Mouse (Mus musculus): ENCODE results near the gene F13a1.
A peak's percentile ranks its signal among the peaks of the same experiment; 100 is the strongest.

Gene F13a1

GRCm38 (mm10) chr13:37050126-37050525 is at the start of gene F13a1:
TSS of gene F13a1 (minus strand) at chr13:37050244.
- no peak for DNase-seq

DNA sequence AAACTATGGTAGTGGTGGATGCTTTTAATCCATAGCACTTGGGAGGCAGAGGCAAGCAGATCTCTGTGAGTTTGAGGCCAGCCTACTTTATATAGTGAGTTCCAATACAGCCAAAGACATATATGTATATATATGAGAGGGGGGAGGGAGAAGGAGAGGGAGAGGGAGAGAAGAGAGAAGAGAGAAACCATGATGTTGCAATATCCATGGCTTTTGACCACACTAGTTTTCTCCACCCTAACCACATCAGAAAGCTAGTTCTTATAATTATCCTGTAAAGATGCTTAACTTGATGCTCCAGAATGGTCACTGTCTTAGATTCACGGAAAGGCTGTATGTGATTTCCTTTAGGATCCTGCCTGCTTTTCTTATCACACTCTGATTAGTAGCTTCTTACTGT is 41.6 kb upstream of the F13a1 start:
- DNase-seq = no peak

- DNase-seq = no peak
Measured at GRCm38 (mm10) chr13:37089104-37089503, 39.1 kb upstream of the F13a1 start.

DNA sequence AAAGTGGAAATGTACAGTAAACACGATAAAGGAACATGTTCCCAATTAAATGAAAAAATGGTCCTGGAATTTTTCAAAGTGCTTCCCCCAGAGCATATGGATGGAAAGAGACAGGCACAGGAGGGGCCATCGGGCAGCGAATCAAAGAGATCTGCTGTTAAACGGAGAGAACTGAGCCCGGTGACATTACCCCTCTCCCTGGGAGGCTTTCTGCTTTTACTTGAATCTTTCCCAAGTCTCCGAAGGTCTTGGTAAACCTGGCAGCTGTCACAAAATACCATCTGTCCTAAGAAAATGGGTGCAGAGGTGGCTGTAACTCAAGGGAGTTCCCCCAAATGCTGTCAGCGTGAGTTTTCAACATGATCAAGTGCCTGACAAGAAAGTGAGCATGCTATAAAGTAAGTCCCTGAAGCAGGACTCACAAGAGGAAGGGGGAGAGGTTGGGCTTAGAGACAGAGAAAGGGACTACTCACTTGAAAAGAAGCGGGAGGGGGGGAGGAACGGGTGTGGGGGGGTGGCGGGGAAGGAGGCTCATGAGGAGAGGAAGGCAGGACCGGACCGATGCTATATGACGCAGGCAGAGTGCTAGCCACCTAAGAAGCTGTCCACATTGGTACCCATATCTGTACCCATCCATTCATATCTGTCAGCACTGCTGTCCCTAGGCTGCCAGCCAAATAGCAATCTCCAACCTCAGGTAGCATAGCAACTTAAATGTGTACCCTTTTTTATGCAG is 31.6 kb upstream of the F13a1 start:
- no peak for DNase-seq

DNA sequence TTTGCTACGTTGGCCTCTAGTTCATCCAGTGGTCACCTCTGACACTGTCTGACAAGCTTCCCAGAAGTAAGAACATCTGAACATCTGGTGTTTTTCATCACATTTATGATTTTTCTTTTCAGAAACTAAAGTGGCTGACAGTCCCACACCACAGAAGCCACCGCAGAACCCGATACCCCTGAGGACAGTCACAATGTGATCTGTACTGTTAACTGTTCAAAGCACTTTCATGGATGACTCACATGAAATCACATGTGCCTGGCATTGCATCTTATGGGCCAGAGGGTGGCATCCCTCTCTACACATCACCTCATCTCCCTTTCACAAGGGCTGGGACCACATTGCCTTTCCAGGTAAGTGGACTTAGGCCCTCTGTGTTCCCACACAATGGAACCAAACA is 21.3 kb upstream of the F13a1 start:
- no peak for DNase-seq

DNA sequence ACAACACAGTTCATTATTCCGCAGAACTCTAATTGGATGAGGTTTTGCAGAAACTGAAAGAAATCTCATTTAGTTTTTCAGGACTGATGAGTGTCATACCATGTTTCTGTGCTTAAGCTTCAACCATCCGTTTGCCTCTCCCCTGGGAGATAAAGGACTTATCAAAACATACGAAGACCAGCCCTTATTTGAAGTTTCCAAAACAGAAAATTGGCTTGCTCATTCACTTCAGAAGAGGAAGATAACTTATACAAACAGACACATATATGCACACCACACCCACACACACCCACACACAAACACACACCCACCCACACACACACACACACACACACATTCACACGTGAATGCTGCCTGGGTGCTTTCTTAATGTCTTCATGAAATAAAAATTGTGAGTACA is 20.8 kb upstream of the F13a1 start:
- DNase-seq = no peak

GRCm38 (mm10) chr13:37060810-37061209 is 10.8 kb upstream of the F13a1 start:
- DNase-seq = peak; percentile 32

DNA sequence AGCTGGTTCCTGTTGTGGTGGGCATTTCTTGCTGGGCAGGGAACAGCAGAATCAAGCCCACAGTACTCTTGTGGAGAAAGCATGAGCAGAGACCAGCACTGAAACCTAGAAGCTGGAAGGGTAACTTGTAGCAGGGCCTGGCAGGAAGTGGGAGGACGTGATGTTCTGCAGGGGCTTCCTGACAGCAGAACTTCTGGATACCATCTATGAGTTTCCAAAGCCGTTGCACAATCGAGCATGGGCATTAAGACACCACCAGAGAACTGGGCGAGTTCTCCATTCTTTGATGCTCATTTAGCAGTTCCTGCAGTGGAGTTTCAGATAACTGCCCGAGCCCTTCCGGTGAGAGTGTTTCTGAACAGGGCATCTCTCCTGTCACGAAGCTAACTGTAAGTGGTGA is 6.6 kb upstream of the F13a1 start:
- peak; percentile 73 for DNase-seq

DNA sequence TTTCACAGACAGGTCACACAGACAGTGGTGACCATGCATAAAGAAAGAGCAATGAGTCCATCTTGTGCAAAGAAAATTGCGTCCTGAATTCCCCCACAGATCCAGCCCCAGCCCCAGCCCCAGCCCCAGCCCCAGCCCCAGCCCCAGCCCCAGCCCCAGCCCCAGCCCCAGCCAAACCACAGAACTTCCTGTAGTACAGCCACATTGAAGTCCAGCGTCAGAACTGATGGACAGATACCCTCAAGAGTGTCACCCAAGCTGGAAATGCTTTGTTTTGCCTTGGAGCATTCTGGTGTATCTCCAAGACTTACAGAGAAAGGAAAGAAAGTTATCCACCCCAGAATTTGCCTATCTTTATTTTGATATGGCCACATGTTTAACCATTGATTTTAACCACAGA is 413 bp downstream of the F13a1 start:
- DNase-seq = no peak

DNA sequence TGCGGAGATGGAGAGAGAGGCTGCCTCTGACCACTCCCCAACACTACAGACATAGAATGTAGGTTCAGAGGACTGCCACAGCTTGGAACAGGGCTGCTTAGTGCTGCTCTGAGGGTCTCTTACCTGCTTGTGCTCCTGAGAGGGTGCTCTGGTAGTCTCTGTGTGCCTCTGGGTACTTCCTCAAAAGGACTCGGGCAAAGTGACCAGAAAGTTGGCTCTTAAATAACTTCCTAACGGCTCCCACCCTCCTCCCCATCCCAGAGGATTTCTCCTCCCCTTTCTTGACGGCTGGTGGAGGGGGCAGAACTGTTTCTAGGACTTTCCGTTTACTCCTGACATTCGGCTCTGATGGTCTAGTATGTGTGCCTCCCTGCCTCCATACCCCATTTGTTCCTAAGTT is 1.0 kb downstream of the F13a1 start:
- peak; percentile 8 for DNase-seq

DNA sequence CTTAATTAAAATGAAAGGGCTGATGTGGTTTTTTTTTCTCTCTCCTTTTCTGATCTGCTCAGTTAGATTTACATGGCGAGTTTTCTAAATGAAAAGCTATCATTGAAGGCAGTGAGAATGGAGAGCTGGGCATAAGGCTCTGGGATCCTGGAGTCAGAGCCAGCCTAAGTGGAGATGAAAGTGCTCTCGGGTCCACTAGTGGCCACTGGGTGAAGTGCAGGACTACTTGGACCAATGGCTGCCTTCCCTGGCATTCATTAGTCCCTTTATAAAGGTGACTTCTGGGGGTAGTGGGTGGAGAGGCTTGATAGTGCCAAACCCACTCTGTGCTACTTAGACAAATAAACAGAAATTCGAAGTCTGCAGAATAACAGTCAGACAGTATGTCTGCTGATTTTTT is 5.0 kb downstream of the F13a1 start:
- DNase-seq = peak; percentile 61

DNA sequence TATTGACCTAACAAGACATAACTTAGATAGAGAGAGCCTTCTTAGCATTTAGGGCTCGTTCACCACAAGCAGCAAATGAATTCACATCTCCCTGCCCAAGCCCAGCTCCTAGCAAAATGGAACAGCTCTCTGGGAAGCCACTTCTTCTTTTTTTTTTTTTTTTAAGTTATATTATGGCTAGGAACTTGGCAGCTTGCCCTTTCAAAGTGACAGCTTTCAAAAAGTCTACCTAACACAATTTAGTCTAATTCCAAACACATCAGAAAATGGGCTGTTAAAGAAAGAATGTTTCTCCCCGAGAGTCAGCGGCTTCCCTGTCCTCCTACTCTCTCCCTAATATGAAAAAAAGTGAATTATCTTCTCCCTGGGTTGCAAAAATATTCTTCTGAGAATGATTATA is 15.3 kb downstream of the F13a1 start:
- no peak for DNase-seq

DNA sequence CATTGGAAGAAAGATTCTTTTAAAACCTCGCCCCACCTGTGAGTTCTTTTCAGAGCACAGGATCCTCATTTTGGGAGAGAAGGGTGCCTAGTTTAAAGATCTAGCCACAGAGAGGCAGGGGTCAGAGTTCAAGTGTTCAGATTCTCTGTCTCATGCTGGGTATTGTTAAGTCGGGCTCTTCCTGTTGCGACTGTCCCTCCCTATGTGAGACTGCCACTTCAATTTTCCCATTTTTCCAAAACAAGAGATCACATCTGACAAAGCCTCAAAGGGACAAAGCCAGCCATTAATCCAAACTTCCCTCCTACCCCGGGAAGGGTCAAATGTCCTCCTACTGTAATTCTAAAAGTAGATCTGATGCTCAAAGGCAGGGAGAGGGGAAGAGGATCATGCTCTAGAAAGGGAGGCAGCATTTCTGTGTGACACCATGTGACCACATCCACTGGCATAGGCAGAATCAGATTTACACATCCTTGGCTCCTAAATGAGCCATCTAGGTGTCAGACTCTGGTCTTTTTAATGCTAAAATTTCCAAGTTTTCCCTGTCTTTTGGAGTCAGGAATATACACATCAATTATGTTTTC is 24.0 kb downstream of the F13a1 start:
- DNase-seq = no peak

DNA sequence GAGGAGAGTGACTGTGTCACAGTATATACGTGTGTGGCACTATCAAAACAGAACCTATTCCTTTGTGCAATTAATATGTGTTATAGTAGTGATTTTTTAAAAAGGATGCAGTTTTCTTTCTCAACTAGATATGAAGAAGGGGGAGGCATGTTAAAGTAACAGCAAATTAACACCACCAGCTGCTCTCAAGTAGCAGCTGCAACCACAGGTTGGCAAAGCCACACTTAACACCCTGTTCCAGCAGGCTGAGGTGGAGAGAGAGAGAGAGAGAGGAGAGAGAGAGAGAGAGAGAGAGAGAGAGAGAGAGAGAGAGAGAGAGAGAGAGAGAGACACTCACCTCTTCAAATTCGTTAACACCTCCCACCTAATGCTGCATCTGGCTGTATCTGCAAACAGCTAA is 28.5 kb downstream of the F13a1 start:
- no peak for DNase-seq

GRCm38 (mm10) chr13:37010771-37011170 is 39.3 kb downstream of the F13a1 start:
- DNase-seq = no peak

- no peak for DNase-seq
Measured at GRCm38 (mm10) chr13:37006224-37006623, 43.8 kb downstream of the F13a1 start.

- no peak for DNase-seq
Measured at GRCm38 (mm10) chr13:36999210-36999705, 50.8 kb downstream of the F13a1 start.

DNA sequence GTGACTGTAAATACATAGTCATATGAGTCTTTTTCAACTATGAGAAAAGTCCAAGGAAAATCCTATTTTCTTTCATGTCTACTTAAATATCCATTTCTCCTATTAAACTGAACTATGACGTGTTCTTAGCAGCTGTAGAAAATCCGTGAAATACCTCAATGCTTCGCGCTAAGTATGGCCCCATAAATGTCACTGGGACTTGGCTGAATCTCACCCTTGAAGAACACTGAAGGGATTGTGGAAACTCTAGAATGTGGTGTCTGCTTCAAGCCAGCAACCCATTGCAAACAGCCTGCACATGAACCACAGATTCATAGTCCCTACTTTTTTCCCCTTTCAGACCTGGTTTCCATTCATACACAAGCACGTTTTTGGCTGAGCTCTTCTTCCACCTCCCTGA is 56.5 kb downstream of the F13a1 start:
- DNase-seq = no peak

DNA sequence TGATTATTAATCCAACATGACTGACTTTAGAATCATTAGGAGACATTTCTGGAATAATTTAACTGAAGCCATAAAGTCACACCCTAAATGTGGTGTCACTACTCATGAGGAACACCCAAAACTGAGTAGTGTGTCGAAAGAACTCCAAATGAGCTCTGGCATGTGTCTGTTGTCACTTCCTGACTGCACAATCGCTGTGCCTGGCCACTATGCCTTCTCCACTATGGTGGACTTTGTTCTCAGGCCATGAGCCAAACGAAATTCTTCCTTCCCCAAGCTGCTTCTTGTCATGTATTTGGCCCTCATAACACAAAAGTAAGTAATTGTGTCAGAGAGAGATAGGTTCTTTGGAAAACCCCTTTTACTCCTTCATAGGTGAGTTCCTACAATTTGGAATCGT is 61.7 kb downstream of the F13a1 start:
- DNase-seq = no peak

DNA sequence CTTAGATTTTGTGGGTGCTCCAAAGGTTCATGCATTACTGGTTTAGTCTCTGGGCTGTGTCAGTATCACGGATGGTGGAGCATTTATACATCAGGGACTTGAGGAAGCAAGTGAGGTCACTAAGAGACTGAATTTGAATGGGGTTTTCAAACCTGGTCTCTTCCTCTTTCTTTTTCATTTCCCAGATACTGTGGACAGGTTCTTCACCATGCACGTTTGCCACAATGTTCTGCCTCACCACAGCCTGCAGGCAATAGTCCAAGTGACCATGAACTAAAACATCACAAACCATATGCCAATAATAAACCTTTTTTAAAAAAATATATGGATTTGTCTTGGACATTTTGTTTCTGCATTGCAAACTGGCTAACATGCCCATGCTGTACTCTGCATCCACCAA is 77.0 kb downstream of the F13a1 start:
- DNase-seq = no peak

DNA sequence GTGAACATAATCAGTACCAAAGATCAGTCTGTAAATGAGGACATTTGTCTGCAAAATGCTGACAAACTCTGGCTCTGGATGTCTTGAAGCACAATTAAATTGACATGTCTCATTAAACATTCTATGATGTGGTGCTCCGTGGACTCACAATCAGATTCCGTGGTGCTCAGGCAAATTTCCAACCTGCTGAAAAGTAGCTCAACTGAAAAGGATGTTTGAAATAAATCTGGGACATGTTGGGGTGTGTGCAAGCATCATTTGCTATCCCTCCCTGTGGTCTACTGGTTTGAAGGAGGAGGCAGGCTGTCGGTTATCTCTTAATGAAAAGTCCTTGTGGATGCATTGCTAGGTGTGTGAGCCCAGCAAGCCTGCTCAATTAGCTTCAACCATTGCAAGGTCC is 77.8 kb downstream of the F13a1 start:
- DNase-seq = no peak

DNA sequence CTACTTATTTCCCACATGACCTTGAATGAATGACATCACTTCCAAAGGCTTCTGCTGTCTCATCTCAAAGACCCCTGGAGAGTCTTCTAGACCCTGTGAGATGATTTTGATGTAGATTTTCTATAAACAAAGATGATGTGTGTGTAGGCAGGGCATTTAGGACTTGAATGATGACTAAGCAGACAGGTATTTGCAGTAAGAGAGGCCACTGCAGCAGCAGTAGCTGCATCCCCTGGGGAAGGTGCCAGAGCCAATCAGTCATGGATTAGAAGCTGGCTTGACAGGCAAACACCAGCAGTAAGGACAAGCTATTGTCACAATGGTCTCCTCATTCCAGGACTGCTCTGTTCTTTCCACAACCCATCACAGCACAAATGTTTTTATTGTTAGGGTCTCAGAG is 87.1 kb downstream of the F13a1 start:
- no peak for DNase-seq

- DNase-seq = peak; percentile 7
Measured at GRCm38 (mm10) chr13:36958996-36959395, 91.0 kb downstream of the F13a1 start.

- no peak for DNase-seq
Measured at GRCm38 (mm10) chr13:36954937-36955336, 95.1 kb downstream of the F13a1 start.

- no peak for DNase-seq
Measured at GRCm38 (mm10) chr13:36953676-36954075, 96.4 kb downstream of the F13a1 start.

All from lung, postnatal 36 days (tissue).